Mouse (Mus musculus): ENCODE measurements around the gene Dlec1. TPM values are rescaled to one million over a fixed set of nuclear protein-coding genes. Genes with fewer than 3 reads are reported as not detected.
A peak's percentile ranks its signal among the peaks of the same experiment; 100 is the strongest.

The Dlec1 gene
- polyA plus RNA-seq, 1 experiment from 2014 or later, result 6.6 TPM

DNA sequence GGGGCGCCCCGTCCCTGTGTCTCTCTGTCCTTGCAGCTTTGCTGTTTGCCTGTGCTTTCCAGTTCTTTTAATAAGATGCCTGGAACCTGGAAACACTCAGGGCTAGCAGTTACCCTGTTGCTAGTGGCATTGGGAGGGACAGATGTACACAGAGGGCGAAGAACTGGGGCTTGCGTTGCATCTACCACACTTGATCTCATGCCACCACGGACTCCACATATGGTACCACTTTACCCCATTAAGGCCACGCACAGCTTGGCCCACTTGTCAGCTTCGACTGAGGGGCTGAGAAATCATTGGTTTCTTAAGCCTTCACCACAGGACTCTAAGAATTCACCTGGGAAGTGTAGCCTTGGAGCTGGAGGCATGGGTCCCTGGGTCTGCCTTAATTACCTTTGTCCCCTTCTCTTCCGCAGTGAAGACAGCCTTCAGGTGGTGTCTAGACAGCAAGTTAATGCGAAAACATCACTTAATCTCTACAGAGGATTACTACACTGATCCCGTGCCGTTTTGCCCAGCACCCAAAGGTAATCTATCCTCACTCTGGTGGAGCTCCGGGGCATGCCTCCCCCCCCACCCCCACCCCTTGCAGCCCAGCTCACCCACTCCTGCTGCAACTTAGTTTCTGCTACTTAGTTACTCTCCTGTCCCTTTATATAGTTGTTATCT is 7.5 kb downstream of the Dlec1 start:
- Histone ChIP-seq H3K9me3 (replicated peaks; ENCODE audit: low read length) (no peaks in the 10 kb centered on the region), H3K4me1 (replicated peaks; ENCODE audit: insufficient read depth, low read length) (0 out of 2 replicates have a peak, but pooled peaks cover 5% of the 10 kb centered on the region), H3K27me3 (ENCODE audit: insufficient read depth, low read length) (no peaks in the 10 kb centered on the region), H3K27ac (no peak overlapping the region), H3K36me3 (ENCODE audit: insufficient read depth, low read length) (no peaks in the 10 kb centered on the region), H3K4me2 (ENCODE audit: low read length) (no peak overlapping the region), H3K9ac (ENCODE audit: low read depth, low read length) (no peak overlapping the region), H3K4me3 (replicated peaks; ENCODE audit: low read depth, low read length) (no peak overlapping the region)
- TF ChIP-seq CTCF (IDR thresholded peaks at IDR 0.05; ENCODE audit: low read depth), result no peak
- ATAC-seq (replicated peaks; ENCODE audit: low FRiP score, low read depth) (no peak), DNase-seq (ENCODE audit: low spot score) (no peak)
- WGBS, result 68% methylated on average over 12 of the region's 12 CpGs

DNA sequence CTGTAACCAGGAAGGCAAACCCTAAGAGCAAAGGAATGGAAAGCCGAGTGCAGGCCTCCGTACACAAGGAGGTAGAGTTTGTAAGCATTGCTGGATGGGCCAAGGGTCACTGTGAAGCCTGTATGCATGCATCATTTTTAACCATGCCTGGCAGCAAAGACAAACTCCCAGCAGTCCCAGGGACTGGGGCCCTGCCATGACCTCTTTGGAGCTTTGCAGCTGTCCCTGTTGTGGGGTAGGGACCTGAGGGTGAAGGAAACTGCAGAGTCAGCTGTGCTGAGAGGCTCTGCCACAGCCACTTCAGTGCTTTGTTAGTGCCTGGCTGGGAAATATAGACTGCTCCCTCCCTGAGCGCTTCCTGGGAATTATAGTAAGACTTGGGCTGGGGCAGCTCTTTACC is 8.4 kb downstream of the Dlec1 start:
- Histone ChIP-seq H3K27me3 (ENCODE audit: insufficient read depth, low read length) (no peaks in the 10 kb centered on the region), H3K4me1 (replicated peaks; ENCODE audit: insufficient read depth, low read length) (0 out of 2 replicates have a peak, but pooled peaks cover 5% of the 10 kb centered on the region), H3K4me2 (ENCODE audit: low read length) (no peak overlapping the region), H3K36me3 (ENCODE audit: insufficient read depth, low read length) (no peaks in the 10 kb centered on the region), H3K4me3 (replicated peaks; ENCODE audit: low read depth, low read length) (no peak overlapping the region), H3K9me3 (replicated peaks; ENCODE audit: low read length) (no peaks in the 10 kb centered on the region), H3K9ac (ENCODE audit: low read depth, low read length) (no peak overlapping the region), H3K27ac (no peak overlapping the region)
- no peak for DNase-seq (ENCODE audit: low spot score)
- no peak for TF ChIP-seq CTCF (IDR thresholded peaks at IDR 0.05; ENCODE audit: low read depth)
- 58% methylated on average over 3 of the region's 3 CpGs for WGBS
- no peak for ATAC-seq (replicated peaks; ENCODE audit: low FRiP score, low read depth)

DNA sequence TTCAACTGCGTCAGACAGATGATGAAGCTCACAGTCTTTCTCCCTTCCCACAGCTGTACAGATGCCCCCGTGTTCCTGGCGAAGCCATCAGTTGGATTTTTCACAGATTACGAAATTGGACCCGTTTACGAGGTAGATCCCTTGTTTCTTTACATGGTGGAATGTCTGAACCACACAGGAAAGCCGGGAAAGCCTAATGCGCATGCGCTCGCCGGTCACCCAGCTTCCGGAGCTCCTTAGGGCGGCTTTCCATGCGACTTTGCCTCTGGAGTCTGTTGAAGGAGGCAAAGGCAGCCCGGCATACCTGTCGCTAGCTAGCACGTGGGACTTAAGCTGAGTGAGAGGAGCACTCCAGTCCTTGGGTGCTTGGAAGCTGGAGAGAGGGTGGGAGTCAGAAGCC is 12.6 kb downstream of the Dlec1 start:
- no peak for ATAC-seq (replicated peaks; ENCODE audit: low FRiP score, low read depth)
- 89% methylated on average over 17 of the region's 17 CpGs for WGBS
- no peaks in the 10 kb centered on the region for H3K9me3 ChIP-seq (replicated peaks; ENCODE audit: low read length)

DNA sequence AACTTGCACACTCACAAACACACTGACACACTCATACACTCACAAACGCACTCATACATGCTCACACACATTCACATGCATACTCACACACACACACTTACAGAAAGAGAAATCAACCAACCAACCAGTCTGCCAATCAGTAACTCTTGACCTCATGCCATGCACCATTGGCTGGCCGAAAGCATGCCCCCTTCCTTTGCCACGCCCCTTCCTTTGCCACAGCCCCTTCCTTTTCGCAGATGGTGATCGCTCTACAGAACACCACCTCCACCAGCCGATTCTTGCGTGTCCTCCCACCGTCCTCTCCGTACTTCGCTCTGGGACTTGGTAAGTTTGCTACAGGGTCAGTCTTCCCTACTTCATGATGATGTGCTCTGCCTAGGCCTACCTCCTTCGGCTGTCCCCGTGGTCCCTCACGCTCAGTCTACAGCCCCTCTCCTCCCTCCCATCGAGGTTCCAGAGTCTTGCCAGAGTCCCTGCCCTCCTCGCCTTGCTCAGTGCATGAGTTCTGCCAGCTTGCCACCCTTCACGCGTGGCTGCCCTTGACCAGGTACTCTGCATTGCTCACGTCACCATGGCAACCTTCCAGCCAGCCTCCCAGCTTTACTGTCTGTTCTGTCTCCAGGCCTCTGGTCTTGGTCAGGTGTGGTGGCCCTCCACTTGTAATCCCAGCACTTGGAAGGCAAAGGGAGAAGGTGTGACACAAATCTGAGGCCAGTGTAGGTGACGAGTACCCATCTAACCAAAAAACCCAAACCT is 17.3 kb downstream of the Dlec1 start:
- Histone ChIP-seq H3K36me3 (ENCODE audit: insufficient read depth, low read length) (no peaks in the 10 kb centered on the region), H3K9me3 (replicated peaks; ENCODE audit: low read length) (no peaks in the 10 kb centered on the region), H3K4me3 (replicated peaks; ENCODE audit: low read depth, low read length) (0 out of 2 replicates have a peak overlapping the region, but pooled peaks have one; percentile 1), H3K4me1 (replicated peaks; ENCODE audit: insufficient read depth, low read length) (peaks cover 8% of the 10 kb centered on the region; the same call in 1 of the 2 replicates), H3K9ac (ENCODE audit: low read depth, low read length) (no peak overlapping the region), H3K27me3 (ENCODE audit: insufficient read depth, low read length) (no peaks in the 10 kb centered on the region), H3K4me2 (ENCODE audit: low read length) (peak overlapping the region; percentile 21), H3K27ac (peak overlapping the region; percentile 85)
- 59% methylated on average over 19 of the region's 19 CpGs for WGBS
- TF ChIP-seq CTCF (IDR thresholded peaks at IDR 0.05; ENCODE audit: low read depth), result no peak
- DNase-seq (ENCODE audit: low spot score) (peak; percentile 76), ATAC-seq (replicated peaks; ENCODE audit: low FRiP score, low read depth) (peak; percentile 89)

More for the DNA sequence above, 12.6 kb downstream of the Dlec1 start:
- no peak overlapping the region for H3K27ac ChIP-seq
- H3K9ac ChIP-seq (ENCODE audit: low read depth, low read length), result no peak overlapping the region
- peaks cover 5% of the 10 kb centered on the region; the same call in 1 of the 2 replicates for H3K4me1 ChIP-seq (replicated peaks; ENCODE audit: insufficient read depth, low read length)
- no peak for DNase-seq (ENCODE audit: low spot score)
- no peak for TF ChIP-seq CTCF (IDR thresholded peaks at IDR 0.05; ENCODE audit: low read depth)
- H3K4me3 ChIP-seq (replicated peaks; ENCODE audit: low read depth, low read length), result no peak overlapping the region
- no peaks in the 10 kb centered on the region for H3K27me3 ChIP-seq (ENCODE audit: insufficient read depth, low read length)
- H3K36me3 ChIP-seq (ENCODE audit: insufficient read depth, low read length), result no peaks in the 10 kb centered on the region
- H3K4me2 ChIP-seq (ENCODE audit: low read length), result no peak overlapping the region

DNA sequence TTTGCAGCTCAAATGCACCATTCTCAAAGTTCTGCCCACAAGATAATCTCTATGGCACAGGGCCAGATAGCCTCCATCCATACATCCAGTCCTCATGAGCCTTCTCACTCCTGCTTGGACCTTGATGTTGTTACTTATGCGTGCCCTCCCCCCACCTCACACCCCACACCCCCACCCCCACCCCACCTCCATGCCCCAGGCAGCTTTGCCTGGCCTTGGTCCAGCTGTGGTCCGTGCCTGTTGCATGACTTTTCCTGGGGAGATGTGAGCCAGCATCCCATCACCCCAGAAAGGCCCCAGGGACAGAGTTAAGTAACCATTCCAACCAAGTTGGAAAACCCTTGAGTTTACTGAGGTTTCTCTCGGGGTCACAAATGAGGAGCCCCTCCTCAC is 17.9 kb downstream of the Dlec1 start:
- H3K9me3 ChIP-seq (replicated peaks; ENCODE audit: low read length), result no peaks in the 10 kb centered on the region
- H3K4me2 ChIP-seq (ENCODE audit: low read length), result peak overlapping the region; percentile 21
- WGBS, result 38% methylated on average over 3 of the region's 3 CpGs
- DNase-seq (ENCODE audit: low spot score), result no peak
- H3K4me1 ChIP-seq (replicated peaks; ENCODE audit: insufficient read depth, low read length), result peaks cover 8% of the 10 kb centered on the region; the same call in 1 of the 2 replicates
- no peak for ATAC-seq (replicated peaks; ENCODE audit: low FRiP score, low read depth)
- no peak overlapping the region for H3K4me3 ChIP-seq (replicated peaks; ENCODE audit: low read depth, low read length)
- no peak for TF ChIP-seq CTCF (IDR thresholded peaks at IDR 0.05; ENCODE audit: low read depth)
- peak overlapping the region; percentile 85 for H3K27ac ChIP-seq
- H3K27me3 ChIP-seq (ENCODE audit: insufficient read depth, low read length), result no peaks in the 10 kb centered on the region
- no peak overlapping the region for H3K9ac ChIP-seq (ENCODE audit: low read depth, low read length)
- H3K36me3 ChIP-seq (ENCODE audit: insufficient read depth, low read length), result no peaks in the 10 kb centered on the region

DNA sequence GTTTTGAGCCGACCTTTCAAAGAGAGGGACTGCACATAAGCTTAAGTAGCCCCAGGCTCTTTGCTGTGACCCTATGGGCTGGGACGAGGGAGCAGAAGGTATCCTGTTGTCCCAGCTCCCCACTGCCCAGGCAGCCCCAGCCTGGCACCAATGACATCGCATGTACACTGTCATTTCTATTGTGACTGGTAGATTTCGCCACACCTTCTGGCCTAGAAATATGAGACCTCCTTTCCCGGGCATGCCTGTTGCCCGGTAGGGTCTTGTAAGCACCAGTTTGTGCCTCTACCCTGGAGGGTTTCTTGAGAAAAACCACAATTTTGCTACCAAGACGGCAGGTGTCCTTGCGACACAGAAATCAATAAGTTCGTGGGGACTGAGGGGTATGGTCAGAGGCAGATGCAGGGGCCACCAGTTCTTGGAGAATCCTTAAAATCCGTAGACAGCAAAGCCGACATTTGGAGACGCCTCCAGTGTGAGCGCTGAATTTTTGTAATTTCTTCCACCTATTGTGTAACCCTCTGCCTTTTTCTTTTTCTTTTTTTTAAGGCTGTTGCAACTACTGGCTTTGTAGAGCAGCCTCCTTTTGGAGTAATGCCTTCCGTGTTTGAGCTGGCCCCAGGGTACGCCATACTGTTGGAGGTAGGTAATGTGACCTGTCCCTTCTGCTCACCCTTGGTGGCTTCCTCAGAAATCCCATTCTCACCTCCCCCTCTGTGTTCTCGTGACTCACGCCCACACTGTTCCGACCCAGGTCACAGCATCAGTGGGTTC is 20.5 kb downstream of the Dlec1 start:
- DNase-seq (ENCODE audit: low spot score), result no peak
- no peak overlapping the region for H3K27ac ChIP-seq

More for the DNA sequence above, 20.5 kb downstream of the Dlec1 start:
- no peak for ATAC-seq (replicated peaks; ENCODE audit: low FRiP score, low read depth)
- Histone ChIP-seq H3K9ac (ENCODE audit: low read depth, low read length) (no peak overlapping the region), H3K4me2 (ENCODE audit: low read length) (no peak overlapping the region), H3K9me3 (replicated peaks; ENCODE audit: low read length) (no peaks in the 10 kb centered on the region), H3K4me1 (replicated peaks; ENCODE audit: insufficient read depth, low read length) (peaks cover 8% of the 10 kb centered on the region; the same call in 1 of the 2 replicates), H3K4me3 (replicated peaks; ENCODE audit: low read depth, low read length) (no peak overlapping the region), H3K27me3 (ENCODE audit: insufficient read depth, low read length) (no peaks in the 10 kb centered on the region), H3K36me3 (ENCODE audit: insufficient read depth, low read length) (no peaks in the 10 kb centered on the region)
- 76% methylated on average over 18 of the region's 18 CpGs for WGBS
- TF ChIP-seq CTCF (IDR thresholded peaks at IDR 0.05; ENCODE audit: low read depth), result no peak
